Mouse (Mus musculus) stomach, adult 2 months (tissue): ENCODE measurements around the gene Ednrb. TPM values are rescaled to one million over a fixed set of nuclear protein-coding genes. Genes with fewer than 3 reads are reported as not detected.

Experiments used
- polyA plus RNA-seq: library from polyadenylated mRNA; depleted of rRNA; stranded (reverse); fragments of >200 nt; gene quantifications from 2 replicates; pipeline ENCODE4 v1.2.3, GENCODE M21; 2012; rRNA removed

The Ednrb gene
- polyA plus RNA-seq, result 0.49 and 0.87 TPM in 2 replicates

GRCm38 (mm10) chr14:103844011-103844549 lies at the start of gene Ednrb:
Gene Ednrb, minus strand, starts transcription at chr14:103844402.

Other genes starting within 250 kb of the Ednrb start
- 1.5 and 2.4 TPM in 2 replicates for gene Slain1, start 194.2 kb downstream of the Ednrb start, polyA plus RNA-seq